11 mouse cellular contexts compared by ENCODE assay signal in genomic region chr14:48930886-48931285, GRCm38 (mm10).
DNase-seq lines count a peak whose midpoint lies in the region; ATAC-seq lines count a peak whose summit lies in the region.
"Had no signal": no experiment of that assay in that cellular context is flagged by ENCODE, and none has a peak within 500 bp of the region (broad histone marks: within the 10 kb centered on the region; RNA-seq: fewer than 3 reads in every experiment).

No protein-coding gene starts in this region.

- ATAC-seq in cerebellum, adult (ENCODE audit: insufficient number of reproducible peaks, low FRiP score, low TSS enrichment), result peak; percentile 26; the same call in 1 of the 2 replicates

- DNase-seq in gastrocnemius, postnatal 10 days, result peak; percentile 12
- no peak for DNase-seq in gastrocnemius, adult 8-10 months (ENCODE audit: low spot score in 2 of 2)
- DNase-seq in left cerebral cortex, postnatal 14 days (ENCODE audit: low spot score in 2 of 2), result peak; percentile 10 to 15
- no peak for DNase-seq in left cerebral cortex, adult 8-10 months (ENCODE audit: low spot score in 2 of 2)
- DNase-seq in cerebellum, postnatal 10 days, result peak; percentile 94 to 96
- DNase-seq in spleen, postnatal 10 days (ENCODE audit: low spot score in 2 of 2), result no peak
- DNase-seq in spleen, postnatal 4 days (ENCODE audit: low spot score in 2 of 2), result no peak
- DNase-seq: kidney, postnatal 10 days; lung, adult 2 months; thymus, postnatal 4 days had no signal

- intact Hi-C loops in left cerebral cortex, postnatal 14 days (cut with DNase I), result no loop called here

Comparison
In these comparisons a context has a peak if more than half of its experiments do, and no peak if none do; other contexts are left out.
1. DNase-seq: peak in gastrocnemius, postnatal 10 days (single experiment), left cerebral cortex, postnatal 14 days (2 of 2) and cerebellum, postnatal 10 days (2 of 2); none in gastrocnemius, adult 8-10 months (0 of 2), left cerebral cortex, adult 8-10 months (0 of 2), spleen, postnatal 10 days (0 of 2) and spleen, postnatal 4 days (0 of 2).